Mouse (Mus musculus) liver, adult 2 months (tissue): ENCODE data around the gene Tob2.
A peak's percentile ranks its signal among the peaks of the same experiment; 100 is the strongest.

Source experiments
- CTCF ChIP-seq: fragments of 200-500 bp; IDR thresholded peaks from 2 replicates; pipeline ENCODE4 v1.5.1; 2011; ENCODE audit warnings: low read depth, low read length, control low read depth
- POLR2A ChIP-seq: fragments of 200-500 bp; IDR thresholded peaks from 2 replicates; pipeline ENCODE4 v1.6.1; 2011; ENCODE audit warnings: low read length, control low read depth; ENCODE audit not compliant: insufficient read depth; ENCODE audit errors: extremely low read depth

- TF ChIP-seq CTCF (peak; percentile 97), POLR2A (peak; percentile 19; the same call in 1 of the 2 replicates)
Measured at GRCm38 (mm10) chr15:81831136-81831825, 27.3 kb downstream of the Tob2 start.
